Mouse (Mus musculus) urinary bladder, adult 2 months (tissue): ENCODE data around the gene Gm34653. TPM values are rescaled to one million over a fixed set of nuclear protein-coding genes. Genes with fewer than 3 reads are reported as not detected.
"Not testable (repeated sequence)": the region's sequence is repeated elsewhere in the genome, so short reads cannot be mapped to it uniquely, and the experiment has no call there.

Source experiments
- DNase-seq: peaks from one replicate; pipeline ENCODE4 v3.0.0; 2022; ENCODE audit warnings: low spot score
- polyA plus RNA-seq: library from polyadenylated mRNA; depleted of rRNA; stranded (reverse); fragments of >200 nt; gene quantifications from 2 replicates; pipeline ENCODE4 v1.2.3, GENCODE M21; 2012; rRNA removed

The Gm34653 gene
- 0.04 and 0.08 TPM in 2 replicates for polyA plus RNA-seq

DNA sequence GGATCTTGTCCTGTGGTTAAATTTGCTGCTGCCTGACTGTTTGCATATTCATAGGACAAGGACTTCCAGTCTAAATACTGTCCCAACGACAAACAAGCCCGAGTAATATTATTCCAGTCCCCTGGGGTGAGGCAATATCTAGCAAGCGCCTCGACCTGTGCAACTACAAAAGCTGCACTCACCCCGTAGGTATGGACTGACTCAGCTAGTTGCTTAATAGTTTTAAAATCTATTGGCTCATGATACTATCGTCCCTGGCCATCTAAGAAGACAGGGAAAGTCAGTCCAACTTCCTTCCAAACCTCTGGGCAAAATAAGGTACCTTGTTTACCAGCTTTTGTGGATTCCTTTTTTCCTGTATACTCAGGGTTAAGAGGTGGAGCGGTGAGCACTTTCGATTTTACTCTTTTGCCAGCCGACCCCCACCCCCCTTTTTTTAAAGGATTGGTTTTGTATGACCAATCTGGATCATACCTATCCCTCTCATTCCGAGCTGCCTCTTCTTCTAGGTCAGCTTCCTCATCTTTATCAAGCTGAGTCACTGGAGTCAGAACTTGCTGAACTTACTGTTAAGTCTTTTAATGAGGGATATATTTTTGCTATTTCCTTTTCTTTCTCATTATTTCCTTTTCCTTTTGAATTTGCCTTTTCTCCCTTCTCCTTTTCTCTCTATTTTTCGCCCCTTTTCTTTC is at the start of gene Gm34653:
TSS of gene Gm34653 (plus strand) at position 242 of the 692 bp plus-strand sequence.
- DNase-seq: not testable (repeated sequence)

DNA sequence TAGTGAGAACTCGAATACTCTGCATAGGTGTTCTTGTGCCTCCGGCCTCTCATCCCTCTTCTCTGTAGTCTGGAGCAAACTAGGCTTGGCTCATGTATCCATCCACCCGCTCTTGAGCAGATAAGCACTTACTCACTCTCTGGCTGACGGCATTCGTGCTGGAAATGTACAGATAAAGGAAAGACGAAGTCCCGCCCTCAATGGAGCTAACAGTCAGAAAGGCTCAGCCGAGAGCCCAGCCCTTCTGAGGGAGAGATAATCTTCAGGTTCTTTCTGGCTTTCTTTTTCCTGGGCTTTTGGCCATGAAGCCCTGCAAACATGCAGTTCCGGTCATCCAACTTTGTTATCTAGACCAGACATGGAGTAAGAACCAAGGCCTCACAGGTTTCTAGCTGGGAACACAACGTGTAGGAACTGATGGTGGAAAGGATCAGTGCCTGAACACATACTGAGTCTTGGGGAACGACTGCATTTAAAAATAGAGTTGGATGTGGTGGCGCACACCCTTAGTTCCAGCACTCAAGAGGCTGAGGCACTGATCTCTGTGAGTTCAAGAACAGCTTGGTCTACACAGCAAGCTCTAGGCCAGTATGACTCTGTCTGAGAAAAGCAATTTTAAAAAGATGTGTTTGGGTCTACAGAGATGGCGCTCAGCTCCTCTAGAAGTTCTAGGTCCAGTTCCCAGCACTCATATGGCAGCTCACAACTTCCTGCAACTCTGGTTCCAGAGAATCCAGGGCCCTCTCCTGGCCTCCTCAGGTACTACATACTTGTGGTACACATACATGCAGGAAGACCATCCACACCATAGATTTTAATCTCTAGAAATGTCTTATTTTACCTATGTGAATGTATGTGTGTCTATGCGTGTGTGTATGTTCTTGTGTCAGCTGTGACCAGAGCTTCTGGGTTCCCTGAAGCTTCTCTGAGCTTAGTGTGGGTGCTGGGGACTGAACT is 49.5 kb upstream of the Gm34653 start:
- no peak for DNase-seq

DNA sequence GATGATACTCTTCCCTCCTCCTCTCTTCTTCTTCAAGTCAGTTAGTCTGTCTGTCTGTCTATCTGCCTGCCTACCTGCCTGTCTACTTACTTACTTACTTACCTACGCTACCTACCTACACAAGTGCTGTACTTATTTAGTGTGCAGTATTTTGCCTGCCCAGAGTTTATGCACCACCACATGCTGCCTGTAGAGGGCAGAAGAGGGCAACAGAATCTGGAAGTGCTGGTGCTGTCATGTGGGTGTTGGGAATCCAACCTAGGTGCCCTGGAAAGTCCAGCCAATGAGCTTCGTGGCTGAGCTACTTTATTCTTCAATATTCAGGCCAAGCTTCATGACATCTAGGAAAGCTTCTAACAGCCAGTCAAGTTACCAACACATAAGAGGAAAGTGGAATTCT is 48.7 kb upstream of the Gm34653 start:
- no peak for DNase-seq

DNA sequence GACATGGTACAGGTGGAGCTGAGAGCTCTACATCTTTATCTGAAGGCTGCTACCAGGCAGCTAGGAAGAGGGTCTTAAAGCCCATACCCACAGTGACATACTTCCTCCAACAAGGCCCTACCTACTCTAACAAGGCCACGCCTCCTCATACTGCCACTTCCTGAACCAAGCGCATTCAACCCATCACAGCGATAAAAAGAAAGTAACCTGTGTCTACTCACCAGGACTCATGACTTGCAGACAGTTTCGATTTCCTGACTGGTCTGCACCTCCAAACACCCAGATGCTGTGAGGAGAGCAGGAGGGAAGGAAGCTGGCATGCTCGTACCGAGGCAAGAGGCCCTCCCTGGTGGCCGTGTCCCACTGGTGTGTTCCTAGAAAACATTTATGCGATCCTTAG is 42.5 kb upstream of the Gm34653 start:
- DNase-seq: no peak

DNA sequence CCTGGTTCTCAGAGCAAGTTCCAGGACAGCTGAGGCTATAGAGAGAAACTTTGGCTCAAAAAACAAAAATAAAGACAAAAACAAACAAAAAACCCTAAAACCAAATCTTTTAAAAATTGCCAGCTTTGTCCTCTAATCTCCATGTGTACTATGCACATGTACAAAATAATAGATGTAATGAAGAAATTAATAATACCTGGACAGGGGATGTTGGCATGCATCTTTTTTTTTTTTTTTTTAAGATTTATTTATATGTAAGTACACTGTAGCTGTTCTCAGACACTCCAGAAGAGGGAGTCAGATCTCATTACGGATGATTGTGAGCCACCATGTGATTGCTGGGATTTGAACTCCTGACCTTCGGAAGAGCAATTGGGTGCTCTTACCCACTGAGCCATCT is 40.3 kb upstream of the Gm34653 start:
- not testable (repeated sequence) for DNase-seq

DNA sequence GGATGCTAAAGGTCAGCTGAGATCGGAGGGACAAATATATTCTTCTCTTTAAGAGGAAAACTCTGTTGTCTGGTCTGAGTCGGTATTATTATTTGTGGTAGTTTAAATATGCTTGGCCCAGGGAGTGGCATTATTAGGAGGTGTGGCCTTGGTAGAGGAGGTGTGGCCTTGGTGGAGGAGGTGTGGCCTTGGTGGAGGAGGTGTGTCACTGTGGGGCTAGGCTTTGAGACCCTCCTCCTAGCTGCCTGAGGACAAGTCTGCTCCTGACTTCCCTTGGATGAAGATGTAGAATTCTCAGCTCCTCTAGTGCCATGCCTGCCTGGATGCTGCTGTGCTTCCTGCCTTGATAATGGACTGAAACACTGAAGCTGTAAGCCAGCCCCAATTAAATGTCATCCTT is 38.3 kb upstream of the Gm34653 start:
- DNase-seq: no peak

DNA sequence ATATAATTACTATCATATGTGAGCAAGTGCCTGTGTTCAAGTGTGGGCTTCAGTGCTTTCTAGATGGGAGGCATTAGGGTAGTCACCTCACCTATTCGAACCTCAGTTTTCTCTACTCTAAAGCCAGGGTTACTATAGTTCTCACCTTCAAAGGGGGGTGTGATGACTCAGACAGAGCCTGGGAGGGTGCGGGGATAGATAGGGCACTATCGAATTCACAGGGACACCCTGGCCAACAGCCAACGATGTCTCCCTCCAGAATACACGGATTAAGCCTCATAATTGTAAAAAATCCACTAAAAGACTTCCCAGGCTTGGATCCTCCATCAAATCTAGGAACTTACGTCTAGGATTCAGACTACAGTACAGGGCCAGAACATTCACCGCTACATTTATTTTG is 37.4 kb upstream of the Gm34653 start:
- no peak for DNase-seq

DNA sequence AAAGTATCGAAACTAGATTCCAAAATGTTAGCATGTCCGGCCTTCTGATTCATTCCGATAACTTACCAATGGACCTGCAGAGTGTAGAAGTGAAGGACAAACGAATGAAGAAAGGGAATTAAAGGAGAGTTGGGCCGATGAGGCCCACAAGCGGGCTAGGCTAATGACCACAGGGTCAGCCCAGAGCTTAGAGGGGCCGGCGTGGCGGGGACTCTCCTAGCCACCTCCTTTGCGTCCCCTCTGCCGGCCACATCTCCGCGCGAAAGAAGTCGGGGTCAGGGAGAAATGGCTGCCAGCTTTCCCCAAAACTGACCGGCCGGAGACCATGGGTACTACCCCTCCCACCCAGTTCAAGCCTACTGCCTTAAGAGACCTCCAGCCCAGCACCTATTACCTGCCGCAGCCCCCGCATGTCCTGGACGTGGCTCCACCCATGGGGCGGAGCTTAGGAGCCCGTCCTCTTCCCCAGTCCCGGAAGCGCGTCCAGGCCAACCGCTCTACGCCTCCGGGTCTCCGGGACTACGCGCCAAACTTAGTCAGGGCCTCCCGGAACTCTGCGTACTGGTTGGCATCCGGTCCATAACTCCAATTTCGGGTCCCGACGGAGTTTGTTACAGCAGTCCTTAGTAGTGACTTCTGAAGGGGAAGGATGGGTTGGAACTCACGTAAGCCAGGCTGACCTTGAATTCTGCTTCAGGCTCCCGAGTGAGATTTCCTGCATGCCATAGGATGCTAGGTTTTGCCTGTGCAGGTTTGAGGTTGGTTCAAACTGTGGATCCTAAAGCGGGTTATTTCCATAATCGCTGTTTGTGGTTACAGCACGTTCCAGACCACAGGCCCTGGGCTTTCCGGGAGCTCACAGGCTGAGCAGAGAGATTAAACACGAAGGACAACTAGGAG is 33.2 kb upstream of the Gm34653 start, which contains the start of gene Rabepk:
TSS of gene Rabepk (minus strand) at position 556 of the 900 bp plus-strand sequence.
- peak; percentile 56 for DNase-seq

DNA sequence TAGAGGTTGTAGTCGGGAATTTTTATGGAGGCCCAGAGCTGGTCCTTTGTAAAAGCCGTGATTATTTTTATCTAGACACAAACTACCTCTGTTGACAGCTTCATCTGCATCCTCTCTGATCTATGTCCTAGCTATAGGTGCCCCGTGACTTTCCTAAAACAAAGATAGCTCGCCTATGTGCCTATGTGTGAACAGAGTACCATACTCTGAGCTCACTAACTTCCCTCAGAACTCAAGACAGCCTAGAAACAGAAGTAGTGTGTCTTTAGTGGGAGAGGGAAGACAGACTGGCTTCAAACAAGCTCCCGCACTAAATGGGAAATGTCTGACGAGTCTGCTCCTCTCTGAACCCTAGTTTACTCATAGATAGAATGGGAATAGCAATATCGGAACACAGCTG is 32.4 kb upstream of the Gm34653 start:
- no peak for DNase-seq

DNA sequence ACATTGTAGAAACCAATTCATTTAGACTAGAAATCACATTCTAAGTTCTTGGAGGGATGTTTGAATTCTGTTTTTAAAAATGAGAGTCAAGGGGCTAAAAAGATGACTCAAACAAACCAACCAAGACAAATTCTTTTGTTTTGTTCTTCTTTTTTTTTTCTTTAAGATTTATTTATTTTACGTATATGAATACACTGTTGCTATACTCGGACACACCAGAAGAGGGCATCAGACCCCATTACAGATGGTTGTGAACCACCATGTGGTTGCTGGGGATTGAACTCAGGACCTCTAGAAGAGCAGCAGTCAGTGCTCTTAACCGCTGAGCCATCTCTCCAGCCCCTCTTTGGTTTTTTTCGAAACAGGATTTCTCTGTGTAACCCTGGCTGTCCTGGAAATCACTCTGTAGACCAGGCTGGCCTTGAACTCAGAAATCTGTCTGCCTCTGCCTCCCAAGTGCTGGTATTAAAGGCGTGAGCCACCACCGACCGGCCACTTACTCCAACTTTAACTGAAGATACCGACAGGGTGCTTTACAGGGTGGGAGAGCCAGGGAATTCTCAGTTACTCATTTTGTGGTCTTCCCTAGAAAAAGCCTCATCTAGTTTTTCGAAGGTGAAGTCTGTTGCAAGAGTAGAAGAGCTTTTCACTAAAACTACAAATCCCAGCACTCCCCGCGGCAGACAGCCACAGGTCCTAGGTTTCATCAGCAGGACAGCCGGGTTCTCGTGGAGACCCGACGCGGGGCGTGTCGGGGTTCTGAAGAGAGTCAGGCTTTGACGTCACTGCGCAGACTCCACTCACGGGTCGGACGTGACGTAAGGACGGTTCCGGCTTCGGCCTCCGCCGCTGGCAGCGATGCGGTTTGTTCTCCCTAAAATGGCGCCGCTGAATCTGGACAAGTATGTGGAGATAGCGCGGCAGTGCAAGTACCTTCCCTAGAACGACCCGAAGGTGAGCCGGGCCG is 31.0 kb upstream of the Gm34653 start:
- peak; percentile 87 for DNase-seq

DNA sequence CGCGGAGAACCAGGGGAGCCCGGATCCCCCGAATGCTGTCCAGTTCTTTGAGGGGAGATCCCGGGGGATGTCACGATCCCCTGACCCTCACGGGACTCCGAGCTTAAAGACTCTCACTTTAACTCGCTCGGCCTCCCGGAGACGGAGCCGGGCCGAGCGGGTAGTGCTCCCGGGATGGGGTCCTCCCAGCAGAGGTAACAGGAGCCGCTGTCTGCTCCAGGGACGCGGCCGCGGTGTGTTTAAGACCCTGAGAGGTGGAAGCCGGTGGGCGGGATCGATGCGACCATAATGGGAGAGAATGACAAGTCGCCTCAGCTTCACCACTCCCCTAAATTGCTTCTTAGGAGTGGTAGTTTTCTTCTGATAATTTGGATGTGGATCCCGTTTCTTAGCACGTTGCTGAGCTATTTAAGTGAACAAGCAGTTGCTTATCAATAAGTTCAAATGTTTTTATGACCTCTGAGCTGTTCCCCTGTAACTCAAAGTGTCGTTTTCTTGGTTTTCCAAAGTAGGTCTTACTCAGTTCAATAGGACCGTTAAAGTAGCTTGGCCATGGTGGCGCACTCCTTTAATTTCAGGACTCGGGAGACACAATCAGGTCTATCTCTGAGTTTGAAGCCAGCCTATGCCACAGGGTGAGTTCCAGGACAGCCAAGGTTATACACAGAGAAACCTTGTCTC is 30.1 kb upstream of the Gm34653 start:
- not testable (repeated sequence) for DNase-seq

DNA sequence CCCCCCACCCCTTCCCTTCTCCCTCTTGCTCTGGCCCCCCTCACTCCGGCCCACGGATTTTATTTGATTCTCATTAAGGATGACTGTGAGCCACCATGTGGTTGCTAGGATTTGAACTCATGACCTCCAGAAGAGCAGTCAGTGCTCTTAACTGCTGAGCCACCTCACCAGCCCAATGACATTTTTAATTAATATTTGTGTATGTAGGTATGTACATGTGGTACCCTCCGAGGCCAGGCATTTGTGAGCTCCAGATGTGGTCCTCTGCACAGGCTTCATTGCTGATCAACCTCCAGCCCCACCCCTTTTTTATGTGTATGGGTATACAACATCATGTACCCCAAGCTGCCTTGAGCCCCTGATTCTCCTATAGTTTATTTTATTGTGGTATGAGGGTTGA is 29.1 kb upstream of the Gm34653 start:
- DNase-seq: no peak

DNA sequence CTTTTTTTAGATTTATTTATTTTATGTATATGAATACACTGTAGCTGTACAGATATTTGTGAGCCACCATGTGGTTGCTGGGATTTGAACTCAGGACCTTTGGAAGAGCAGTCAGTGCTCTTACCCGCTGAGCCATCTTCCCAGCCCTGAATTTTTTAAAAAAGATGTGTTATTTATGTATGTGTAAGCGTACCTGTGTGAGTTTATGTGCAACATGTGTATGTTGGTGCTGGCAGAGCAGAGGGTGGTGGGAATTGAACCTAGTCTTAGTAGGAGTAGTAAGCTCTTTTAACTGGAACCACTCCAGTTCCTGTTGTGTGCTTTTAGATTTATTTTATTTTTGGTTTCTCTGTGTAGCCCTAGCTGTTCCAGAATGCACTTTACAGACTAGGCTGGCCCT is 28.6 kb upstream of the Gm34653 start:
- no peak for DNase-seq

DNA sequence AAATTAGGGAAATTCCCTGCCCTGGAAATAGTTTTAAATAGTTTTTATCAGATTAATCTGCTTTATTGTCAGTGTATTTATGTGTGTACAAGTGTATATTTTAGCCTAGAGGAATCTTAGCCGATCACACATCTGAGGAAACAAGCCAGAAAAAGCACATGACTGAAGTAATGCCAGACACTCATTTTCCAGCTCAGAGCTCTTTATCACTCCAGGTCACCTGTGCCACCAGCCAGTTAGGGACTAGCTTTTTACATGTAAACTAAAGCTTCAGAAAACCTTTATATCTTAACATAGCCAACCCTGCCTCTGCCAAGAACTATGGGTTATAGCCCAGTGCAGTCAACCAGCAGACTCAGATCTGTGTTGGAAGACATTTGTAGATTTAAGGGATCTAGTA is 28.0 kb upstream of the Gm34653 start:
- no peak for DNase-seq

DNA sequence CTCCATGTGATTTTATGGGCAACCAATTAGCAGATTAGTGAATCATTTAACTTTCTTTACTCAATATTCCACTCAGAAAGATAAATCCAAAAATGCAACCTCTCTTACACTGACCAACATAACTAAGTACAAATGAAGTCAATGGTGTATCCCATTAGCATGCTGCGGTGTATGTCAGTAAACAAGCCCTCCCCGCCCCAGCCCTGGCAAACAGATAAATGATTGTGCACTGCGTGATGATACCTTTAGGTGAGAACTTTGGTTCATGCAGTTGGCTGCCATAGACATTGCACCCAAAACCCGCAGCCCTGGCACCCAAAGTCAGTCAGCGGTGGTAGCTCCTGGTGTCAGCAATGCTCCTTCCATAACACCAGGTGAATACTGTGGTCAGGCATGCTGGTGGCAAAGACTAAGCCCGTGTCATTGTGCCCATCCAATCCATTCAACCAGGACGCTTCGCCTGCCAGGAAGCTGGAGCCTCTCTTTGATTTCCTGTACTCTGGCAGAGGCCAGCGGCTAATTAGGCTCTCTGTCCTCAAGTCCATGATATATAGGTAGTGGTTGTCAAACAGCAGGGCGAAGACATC is 27.4 kb upstream of the Gm34653 start:
- DNase-seq: no peak

DNA sequence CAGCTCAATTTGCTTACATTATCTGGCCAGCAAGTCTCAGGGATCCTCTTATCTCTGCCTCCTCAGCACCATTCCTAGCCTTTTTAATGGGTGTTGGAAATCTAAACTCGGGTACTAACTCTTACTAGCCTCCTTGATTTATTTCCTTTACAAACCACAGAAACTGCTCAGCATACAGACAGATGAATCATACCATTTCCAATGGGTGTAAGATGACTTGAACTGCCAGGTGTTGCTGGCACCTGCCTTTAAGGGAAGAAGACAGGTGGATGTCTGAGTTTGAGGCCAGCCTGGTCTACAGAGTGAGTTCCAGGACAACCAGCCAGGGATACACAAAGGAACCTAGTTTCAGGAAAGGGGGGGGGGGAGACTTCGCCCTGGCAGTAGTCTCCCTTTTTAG is 24.8 kb upstream of the Gm34653 start:
- no peak for DNase-seq

DNA sequence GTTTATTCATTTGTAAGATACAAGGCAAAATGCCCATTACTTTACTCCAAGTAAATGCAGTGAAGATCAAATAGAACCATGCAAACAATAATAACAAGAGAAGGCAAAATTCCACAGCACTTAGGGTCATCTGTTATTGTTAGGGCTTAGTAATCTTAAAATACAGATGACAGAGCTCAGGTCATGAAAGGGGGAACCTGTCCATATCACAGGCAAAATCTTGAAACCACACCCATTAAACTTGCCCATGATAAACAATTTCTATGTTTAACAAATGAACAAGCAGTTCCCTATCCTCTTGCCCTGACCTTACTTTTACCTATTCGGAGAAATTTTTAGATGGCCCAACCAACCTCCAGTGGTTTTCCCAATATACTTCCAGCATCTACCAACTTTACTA is 23.2 kb upstream of the Gm34653 start:
- no peak for DNase-seq

DNA sequence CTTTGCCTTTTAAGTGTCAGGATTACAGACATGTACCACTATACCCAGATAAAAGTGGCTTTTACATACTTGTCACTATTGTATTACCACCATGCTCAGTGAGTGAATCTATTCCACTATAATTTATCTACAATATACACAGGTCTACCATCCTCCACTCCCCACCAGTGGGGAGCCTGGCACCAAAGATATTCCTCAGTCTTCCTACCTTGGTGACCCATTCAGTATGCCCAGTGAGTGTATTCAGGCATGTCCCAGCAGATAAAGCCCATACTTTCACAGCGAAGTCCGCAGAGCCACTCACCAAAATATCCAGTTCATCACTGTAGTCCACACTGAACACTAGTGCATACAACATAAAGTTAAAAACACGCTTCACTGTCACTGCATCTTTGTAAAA is 22.0 kb upstream of the Gm34653 start:
- DNase-seq: no peak

DNA sequence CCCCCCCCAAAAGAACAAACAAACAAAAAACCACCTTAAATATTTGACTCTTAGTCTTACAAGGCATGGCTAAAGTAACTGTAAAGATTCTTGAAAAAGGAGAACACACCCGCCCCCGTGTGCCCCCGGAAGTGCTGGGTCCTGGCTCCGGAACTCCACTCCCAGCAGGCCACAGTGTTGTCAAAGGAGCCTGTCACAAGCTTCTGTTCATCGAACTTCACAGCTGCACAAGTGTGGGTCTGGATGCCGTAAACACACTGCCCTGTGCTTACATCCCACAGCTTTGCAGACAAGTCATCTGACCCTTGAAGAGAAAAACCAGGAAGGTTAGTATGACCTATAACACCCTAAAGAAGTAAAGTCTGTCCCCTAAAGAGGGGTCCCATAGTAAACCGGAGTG is 20.1 kb upstream of the Gm34653 start:
- no peak for DNase-seq

DNA sequence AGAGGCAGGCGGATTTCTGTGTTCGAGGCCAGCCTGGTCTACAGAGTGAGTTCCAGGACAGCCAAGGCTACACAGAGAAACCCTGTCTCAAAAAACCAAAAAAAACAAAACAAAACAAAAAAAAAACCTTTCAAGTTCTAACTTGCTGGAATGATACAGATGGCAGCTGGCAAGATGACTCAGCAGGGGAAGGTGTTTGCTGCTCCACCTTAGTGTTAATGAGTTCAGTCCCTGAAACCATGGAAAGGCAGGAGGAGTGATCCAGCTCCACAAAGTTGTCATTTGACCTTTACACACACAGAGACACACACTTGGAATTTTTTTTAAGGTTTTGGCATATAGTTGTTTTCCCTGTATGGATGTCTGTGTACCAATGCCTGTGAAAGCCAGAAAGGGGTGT is 16.9 kb upstream of the Gm34653 start:
- DNase-seq: not testable (repeated sequence)
